Mouse (Mus musculus): ENCODE results near the gene Irak2.

Irak2 gene

DNA sequence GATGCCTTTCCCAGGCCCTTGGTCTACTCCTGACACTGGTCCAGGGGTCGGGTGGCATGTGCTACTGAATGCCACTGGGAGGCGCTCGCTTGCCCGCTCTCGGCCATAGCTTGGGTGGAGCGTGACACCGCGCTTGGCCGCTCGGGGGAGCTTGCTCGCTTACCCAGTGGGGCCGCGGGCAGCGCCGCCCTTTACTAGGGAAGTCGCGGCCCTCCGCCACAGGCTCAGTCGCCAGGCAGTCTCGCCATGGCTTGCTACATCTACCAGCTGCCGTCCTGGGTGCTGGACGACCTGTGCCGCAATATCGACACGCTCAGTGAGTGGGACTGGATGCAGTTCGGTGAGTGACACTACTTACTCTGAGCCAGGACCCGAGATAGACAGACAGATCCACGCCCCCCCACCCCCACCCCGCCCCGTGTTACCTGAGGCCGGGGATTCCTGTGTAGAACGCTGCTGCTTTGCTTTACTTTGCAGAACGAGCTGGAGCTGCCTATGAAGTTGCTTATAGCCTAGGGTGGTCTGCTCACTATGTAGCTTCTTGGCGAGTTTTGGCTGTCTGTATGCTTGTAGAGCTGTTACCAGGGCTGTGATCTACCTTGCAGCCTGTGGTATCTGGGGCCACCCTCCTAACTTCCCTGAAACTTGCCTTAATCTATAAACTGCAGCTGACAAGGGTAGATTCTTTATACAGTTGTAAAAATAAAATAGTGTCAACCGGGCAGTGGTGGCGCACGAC is at the start of gene Irak2:
Gene Irak2, plus strand, starts transcription at position 166 of the 739 bp plus-strand sequence.
- peak; percentile 95 for DNase-seq

DNA sequence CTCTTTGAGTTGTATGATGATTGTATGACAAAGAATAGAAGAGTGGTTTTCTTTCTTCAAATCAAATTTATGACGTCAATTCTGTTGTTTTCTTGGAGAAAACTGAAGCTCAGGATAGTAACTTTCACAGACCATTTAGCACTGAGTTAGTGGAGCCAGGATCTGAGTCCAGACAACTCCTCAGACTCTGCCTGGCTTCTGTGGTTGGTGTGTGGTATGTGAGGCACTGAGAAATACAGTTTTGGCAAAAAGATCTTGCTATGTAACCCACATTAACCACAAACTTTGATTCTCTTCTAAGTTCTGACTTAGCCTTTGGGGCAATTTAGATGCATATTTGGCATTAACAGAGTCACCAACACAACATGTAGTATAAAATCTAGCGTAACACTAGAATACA is 45.6 kb upstream of the Irak2 start:
- no peak for DNase-seq

DNA sequence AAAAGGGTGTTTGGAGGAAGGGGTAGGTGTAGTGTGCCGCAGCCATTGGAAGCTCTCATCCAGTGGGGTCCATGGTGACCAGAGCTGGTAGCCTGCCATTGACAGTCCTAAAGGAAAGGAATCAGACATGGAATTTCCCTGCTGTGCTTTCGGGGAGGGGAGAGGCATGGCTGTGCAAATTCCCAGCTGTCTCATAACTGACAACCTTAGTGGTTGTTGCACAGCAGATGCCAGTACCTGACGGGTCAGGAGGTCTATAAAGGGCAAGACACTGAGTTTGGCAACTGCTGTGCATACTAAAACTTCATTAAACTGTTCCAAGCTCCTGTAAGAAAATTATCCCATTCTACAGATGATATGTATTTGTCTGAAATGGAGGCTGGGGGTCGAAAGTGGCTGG is 40.3 kb upstream of the Irak2 start:
- no peak for DNase-seq

DNA sequence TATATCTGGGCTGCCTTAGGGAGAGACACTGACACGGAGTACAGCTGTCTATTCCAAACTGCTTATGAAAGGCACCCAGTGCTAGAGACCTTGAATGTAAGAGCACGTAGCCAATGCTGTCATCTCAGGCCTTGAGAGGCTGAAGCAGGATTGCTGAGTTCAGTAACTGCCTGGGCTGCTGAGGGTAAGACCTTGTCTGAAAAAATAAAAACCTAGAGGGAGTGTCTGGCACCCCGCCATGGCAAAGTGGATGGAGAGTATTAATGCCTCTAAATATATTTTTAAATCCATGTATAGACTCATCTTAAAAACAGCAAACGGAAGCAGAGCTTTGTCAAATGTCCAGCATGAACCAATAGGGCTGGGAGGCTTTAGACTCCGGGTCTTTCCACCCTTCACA is 38.4 kb upstream of the Irak2 start:
- DNase-seq: no peak

DNA sequence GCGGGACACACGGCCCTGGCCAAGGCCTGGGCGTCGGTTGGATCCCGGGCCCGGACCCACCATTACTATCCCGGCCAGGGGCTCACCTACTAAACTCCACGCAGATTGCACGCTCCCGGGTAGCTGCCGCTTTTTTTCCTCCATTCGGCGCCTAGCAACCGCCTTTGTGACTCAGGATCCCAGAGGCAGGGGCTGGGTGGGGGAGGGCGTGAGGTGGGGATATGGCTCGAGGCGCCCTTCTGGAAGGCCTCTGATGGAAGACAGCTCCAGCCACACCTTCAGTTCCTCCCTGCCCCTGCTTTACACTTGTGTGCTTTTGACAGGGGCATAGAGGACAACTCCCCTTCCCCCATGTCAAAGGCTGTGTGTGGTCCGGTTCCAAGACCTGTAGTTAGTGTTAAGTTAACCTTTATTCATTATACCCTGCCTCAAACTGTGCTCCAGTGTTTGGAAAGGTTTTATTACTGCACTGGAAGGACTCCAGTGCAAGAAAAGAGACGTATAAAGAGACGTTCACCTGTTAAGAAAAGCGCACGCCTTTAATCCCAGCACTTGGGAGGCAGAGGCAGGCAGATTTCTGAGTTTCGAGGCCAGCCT is 37.6 kb upstream of the Irak2 start, which contains the start of gene Fancd2os:
Gene Fancd2os, minus strand, starts transcription at position 173 of the 597 bp plus-strand sequence.
- DNase-seq: no peak

DNA sequence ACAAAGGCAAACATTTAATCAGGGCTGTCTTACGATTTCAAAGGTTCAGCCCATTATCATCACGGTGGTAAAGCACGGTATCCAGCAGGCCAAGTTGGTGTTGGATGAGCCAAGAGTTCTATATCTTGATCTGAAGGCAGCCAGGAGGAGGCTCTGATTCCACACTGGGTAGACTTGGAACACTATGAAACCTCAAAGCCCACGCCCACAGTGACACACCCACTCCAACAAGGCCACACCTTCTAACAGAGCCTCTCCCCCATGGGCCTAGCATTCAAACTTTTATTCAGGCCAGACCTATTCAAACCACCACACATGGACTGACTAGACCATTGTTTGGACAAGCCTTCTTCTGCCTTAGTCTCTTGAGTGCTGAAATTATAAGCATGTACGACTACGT is 35.4 kb upstream of the Irak2 start:
- DNase-seq: no peak

DNA sequence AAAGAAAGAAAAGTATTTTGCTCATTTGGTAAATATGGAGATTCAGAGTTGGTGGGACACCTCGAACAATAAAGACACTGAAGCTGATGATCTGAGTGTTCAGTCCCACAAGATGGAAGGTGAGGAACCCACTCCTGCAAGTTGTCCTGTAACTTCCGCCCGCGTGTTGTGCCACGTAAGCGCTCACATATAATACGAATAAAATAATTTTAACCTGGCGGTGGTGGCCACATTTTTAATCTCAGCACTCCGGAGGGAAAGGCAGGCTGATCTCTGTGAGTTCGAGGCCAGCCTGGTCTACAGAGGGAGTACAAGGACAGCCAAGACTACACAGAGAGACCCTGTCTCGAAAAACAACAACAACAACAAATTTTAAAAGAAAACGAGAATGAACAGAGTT is 34.3 kb upstream of the Irak2 start:
- no peak for DNase-seq

DNA sequence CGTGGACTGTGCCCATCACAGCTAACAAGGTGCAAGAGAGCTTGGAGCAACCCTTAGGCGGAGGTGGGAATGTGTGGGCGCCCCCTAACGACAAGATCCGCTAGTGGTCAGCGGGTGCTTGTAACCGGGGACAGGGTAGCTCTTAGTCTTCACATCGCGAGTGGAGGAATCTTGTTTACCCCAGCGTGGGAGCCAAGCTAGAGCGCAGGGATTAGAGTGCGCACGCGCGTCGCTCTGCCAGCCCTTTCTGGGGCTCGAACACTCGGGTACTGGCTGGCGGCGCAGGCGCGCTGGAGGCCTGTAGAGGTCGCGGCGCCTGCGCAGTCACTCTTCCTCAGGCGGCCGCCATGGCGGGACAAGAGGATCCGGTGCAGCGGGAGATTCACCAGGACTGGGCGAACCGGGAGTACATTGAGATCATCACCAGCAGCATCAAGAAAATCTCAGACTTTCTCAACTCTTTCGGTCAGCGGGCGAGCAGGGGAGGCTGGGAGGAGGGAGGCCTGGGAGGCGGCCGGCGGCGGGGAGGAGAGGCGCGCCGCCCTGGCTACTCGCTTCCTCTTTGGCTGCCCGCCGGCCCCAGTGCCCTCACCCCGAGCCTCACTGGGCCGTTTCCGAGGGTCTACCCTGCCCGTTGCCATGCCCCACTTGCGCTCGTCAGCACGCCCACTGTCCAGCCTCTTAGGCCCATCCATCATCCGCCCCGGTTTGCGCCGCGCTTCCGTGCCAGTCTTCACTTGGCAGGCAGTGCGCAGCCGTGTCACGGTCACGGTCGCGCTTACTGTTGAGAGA is 33.6 kb upstream of the Irak2 start, which contains the start of gene Brk1:
Gene Brk1, plus strand, starts transcription at position 341 of the 792 bp plus-strand sequence.
- peak; percentile 91 to 92 for DNase-seq

DNA sequence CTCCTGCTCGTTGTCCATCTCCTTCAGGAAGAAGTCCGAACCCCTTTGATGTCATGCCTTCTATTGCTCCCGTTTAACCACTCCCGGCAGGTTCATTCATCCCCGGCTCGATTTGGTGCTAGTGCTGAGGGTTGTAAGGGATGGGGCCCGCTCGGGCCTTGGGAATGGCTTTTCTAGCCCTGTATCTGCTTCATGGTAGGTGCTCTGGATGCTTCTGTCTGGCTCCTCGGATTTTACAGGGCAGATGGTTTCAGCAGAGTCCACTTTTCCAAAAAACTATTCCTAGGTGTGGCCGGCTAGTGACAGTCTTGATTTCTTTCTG is 33.1 kb upstream of the Irak2 start:
- DNase-seq: no peak

DNA sequence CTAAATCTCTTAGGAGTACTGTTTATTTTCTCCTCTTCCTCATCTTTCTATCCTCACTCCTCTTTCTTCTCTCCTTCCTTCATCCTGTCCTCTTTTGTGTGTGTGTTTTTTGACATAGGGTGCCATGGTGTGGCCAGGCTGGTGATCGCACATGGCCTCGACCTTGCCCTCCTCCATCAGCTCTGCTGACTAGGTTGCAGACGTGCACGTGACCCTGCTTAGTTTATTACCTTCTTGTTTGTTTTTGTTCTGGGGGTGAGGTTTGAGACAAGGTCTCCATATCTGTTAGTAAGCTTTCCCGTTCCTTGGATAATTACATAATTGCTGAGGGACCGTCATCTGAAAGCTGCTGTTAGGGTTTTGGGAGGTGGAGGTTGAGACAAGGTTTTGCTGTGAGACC is 29.4 kb upstream of the Irak2 start:
- DNase-seq: no peak

DNA sequence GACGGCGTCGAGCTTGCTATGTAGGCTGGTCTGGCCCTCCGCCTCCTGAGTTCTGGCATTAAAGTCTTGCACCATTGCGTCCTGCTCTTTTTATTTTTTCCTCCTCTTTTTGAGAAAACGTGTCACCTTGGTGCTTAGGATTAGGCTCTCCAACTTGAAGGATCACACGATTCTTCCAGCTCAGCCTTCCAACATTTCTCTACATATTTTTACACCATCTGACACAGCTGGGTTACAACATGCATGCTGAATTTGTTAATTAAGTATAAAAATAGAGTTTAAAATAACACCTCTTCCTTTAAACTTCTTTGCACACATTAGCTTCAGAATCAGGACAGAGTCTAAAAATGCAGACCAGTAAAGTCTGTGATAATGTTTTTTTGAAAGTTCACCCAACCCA is 29.0 kb upstream of the Irak2 start:
- DNase-seq: no peak

DNA sequence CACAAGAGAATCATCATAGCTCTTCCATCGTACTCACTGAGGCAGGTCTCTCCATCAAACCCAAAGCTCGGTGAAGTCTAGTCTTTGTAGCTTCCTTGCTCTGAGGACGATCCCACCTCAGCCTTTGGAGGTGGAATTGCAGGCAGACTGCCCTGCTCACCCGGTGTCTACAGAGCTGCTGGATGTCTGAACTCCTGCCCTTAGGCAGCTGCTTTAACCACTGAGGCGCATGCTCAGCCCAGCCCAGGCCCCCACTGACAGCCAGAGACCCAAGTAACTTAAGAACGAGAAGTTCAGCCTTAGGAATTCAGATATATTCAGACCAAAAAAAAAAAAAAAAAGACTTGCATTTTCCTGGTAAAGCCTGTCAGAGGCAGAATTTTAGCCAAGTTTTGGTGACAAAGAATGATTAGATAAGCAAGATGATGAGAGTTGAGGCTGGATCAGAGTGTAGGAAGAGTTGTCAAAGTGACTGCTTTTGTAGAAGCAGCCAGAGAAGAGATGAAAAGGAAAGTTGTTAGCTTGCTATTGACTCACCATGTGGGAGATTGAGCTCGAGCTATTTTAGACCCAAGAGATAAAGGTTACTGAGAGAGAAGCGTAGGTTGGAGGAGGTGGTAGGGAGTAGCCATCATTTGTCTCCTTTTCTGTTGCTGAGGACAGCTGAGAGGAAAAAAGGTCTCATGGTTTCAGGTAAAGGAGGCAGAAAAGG is 25.9 kb upstream of the Irak2 start:
- DNase-seq: no peak

DNA sequence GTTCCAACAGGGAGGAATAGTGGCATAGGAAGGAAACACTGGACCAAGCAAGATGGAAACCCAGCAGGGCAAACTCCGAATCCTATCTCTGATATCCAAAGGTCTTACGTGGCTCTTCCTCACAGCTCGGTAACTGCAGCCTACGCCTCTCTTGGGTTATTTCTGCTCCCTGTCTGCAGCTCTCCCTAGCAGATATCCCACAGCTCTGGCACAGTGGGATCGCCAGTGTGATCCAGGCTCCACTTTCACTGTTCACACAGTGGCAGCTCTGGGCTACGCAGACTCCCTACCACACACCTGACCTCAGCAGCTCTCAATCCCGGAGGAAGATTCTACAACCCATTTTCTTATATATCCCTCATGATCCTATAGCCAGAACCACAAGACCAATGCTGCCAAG is 24.1 kb upstream of the Irak2 start:
- DNase-seq: no peak

DNA sequence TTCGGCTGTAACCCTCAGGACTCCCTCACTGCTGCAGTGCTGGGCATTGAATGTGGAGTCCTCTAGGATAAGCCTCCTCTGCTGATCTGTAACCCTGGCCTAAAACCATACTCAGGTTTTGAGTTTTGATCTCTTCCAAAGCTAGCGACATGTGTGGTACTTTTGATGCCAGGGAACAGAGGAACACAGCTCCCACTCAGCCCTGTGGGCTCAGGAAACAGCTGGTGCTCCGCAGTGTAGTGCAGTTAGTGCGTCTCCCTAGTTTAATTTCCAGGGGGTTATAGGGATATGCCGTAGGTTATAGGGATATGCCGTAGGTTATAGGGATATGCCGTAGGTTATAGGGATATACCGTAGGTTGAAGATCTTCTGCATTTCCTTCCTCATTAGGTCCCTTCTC is 23.3 kb upstream of the Irak2 start:
- DNase-seq: no peak

DNA sequence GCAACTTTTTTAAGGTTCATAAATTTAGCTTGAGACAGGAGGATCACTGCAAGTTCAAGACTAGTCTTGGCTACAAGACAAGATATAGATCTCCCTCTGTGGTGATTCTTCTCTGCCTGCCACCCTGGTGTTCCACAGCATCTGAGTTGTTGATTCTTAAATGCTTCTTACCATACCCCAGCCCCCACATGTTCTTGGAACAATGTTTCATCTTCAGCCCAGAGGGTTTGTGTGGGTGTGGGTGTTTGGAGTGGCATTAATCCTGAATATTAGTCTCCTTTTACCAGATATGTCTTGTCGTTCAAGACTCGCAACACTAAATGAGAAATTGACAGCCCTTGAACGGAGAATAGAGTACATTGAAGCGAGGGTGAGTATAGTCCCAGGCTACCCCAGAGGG is 22.8 kb upstream of the Irak2 start:
- DNase-seq: no peak

DNA sequence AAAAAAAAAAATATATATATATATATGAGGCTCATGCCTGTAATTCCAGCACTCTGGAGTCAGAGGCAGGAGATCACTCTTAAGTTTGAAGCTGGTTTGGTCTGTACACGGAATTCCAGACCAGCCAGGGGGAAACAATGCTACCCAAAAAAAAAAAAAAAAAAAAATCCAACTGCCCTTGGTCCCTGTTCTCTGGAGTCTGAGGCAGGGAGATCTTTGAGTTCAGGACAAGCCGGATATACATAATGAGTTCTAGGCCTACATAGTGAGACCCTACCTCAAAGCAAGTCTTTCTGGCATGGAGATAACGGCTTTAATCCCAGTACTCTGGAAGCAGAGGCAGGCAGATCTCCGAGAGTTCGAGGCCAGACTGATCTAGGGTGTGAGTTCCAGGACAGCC is 14.9 kb upstream of the Irak2 start:
- peak in 1 of 2 experiments; percentile 12 for DNase-seq

DNA sequence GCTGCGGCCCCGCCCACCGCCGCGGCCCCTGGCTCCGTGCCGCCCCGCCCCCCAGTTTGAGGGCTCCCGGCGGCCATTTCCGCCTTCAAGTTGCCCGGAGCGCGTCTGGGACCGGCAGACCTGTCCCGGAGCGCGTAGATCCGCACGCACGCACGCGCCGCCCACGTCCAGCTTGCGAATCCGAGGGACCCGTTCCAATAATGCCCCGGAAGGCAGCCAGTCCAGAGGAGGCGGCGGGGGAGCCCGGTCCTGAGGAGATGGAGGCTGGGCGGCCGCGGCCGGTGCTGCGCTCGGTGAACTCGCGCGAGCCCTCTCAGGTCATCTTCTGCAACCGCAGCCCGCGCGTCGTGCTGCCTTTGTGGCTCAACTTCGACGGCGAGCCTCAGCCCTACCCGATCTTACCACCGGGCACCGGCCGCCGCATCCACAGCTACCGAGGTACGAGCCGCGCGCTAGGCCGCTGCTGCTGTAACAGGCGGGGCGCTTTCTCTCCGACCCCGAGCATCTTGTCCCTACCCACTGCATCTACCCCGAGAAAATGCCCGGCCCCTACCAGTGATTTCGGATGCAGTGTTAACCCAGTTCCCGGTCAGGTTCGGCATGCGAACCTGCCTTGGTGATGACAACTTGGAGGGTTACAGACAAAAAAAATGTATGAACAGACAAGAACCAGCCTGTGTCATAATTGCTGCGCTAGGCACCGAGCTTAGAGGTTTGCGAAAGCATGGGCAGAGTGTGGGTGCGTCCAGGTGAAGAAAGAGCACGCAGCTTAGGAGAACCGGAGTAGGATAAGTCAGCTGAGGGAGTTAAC is 14.1 kb upstream of the Irak2 start, which contains the start of gene Vhl:
Gene Vhl, plus strand, starts transcription at position 19 of the 811 bp plus-strand sequence.
- peak; percentile 78 to 81 for DNase-seq

DNA sequence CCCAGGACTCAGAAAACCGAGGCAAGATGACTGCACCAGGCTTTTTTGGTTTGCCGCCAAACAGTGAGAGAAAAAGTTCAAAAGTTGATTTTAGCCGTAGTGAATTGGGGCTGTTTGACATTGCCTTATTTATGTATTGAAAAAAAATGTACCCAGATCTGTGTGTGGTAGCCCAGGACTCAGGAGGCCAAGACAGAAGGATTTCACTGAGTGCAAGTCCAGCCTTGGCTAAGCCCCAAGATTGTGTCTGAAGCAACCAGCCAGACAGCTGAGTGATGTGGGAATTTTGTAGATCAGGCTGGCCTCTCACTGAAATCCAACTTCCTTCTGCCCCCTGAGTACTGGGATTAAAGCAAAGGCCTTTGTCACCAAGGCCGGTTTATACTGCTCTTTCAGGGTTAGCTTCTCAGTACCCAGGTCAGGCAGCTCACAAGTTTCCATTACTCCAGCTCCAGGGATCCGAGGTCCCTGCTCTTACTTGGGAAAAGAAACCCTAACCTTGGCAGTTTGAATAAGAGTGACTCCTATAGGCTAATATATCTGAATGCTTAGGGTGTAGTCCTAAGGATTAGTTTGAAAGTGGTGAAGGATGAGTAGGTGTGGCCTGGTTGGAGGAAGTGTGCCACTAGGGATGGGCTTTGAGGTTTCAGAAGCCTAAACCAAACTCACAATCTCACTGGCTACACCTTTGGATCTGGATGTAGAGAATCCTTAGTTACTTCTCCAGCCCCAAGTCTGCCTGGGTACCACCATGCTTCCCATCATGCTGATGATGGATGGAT is 13.1 kb upstream of the Irak2 start:
- DNase-seq: peak; percentile 7 to 19

DNA sequence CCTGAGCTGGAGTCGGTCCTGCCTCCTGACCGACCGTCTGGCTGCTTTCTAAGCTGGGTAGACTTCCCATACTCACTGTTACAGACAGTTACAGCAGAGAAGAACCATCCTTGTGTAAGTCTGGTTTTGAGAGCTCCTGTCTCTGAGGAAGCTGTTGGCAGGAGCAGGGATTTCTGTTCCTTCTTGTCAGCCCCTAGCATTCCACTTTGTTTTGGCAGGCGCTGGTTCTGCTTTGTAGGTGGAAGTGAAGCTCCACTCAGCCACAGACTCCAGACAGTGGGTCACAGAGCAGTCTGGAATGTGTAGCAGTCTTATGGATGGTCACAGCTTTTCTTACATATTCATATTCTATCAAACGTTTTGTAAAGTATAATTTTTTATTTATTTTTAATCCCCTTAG is 7.9 kb upstream of the Irak2 start:
- DNase-seq: no peak

DNA sequence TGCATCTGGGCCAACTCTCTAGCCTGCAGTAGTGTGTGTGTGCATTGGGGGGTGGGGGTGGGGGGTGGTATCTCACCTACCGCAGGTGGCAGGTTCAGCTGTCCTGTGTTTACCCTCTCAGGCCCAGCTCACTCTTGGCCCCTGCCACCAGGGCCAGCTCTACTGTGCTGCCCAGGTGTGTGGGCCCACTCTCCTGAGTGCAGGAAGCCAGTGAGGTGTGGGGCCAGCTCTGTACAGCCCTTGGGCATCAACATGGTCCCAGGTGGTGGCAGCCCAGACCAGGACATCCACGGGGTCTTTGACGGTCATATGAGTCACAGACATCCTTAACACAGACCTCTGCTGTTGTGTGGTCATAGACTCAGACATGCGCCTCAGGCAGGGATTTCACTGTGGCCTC is 5.4 kb upstream of the Irak2 start:
- DNase-seq: no peak

DNA sequence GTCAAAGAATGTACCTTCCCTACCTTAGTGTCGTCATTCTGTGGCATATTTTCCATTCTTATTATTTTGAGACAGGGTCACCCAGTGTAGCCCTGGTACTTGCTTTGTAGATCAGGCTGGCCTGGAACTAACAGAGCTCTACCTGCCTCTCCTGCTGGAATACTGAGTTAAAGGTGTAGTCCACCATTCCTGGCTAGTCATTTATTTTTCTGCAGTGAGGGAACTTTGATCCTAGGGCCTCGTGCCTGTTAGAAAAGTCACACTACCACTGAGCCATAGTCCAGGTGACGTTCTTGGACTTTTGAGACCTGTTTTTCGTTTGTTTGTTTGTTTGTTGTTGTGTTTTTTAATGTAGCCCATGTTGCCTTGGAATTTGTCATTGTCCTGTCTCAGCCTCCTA is 934 bp downstream of the Irak2 start:
- no peak for DNase-seq

DNA sequence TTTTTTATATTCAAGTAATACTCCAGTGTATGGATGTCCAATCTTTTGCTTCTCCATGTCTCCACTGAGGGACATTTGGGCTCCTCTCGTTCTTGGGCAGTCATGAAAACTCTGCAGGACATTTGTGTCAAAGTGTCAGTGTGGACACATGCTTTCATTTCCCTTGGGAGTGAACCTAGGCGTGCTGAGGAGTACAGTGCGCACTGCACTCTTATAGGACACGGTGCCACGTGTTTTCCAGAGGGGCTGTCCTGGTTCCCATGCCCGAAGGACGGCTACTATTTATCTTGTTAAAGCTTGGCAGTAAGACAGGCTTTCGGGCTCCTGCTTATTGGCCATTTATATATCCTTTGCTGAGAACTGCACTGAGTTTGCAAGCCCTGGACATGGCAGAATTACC is 4.3 kb downstream of the Irak2 start:
- no peak for DNase-seq

Measured in cerebellum, postnatal 36 days (tissue).